Mouse (Mus musculus) testis, adult 2 months (tissue): ENCODE data around the gene Nav2.

Experiments
- CTCF ChIP-seq: fragments of 200-500 bp; IDR thresholded peaks from 2 replicates; pipeline ENCODE4 v1.5.1; 2012; ENCODE audit warnings: low read depth, mild to moderate bottlenecking, inconsistent platforms, low read length, moderate library complexity; ENCODE audit not compliant: control insufficient read depth, insufficient read depth, insufficient replicate concordance
- POLR2A ChIP-seq: fragments of 200-500 bp; IDR thresholded peaks from 2 replicates; pipeline ENCODE4 v1.6.1; 2012; ENCODE audit warnings: low read depth, mild to moderate bottlenecking, inconsistent platforms, low read length, moderate library complexity; ENCODE audit not compliant: control insufficient read depth

GRCm38 (mm10) chr7:49496111-49496510 is 587.6 kb downstream of the Nav2 start:
- no peak for TF ChIP-seq CTCF
- no peak for TF ChIP-seq POLR2A
